Mouse (Mus musculus) lung, embryonic 16.5 days (tissue): Measurements from ENCODE around the gene Tenm3. TPM values are rescaled to one million over a fixed set of nuclear protein-coding genes. Genes with fewer than 3 reads are reported as not detected.
"Not testable (repeated sequence)": the region's sequence is repeated elsewhere in the genome, so short reads cannot be mapped to it uniquely, and the experiment has no call there.

Source experiments
- ATAC-seq: fragments of 200-750 bp; cut with Nextera tagmentation; 2 replicates; pipeline ENCODE4 v1.8.0; 2017; ENCODE audit warnings: low read depth, mild to moderate bottlenecking, moderate library complexity
- H3K27ac ChIP-seq: fragments of 300-500 bp; sonication (generic); 2 replicates; pipeline ENCODE4 v1.5.1; 2014; ENCODE audit warnings: mild to moderate bottlenecking, control low read depth, low read length
- H3K27me3 ChIP-seq: fragments of 300-500 bp; sonication (generic); 2 replicates; pipeline ENCODE4 v1.6.1; 2014; ENCODE audit warnings: low read depth, low read length, mixed read lengths; ENCODE audit not compliant: control insufficient read depth, insufficient read depth
- H3K36me3 ChIP-seq: fragments of 300-500 bp; sonication (generic); 2 replicates; pipeline ENCODE4 v1.6.1; 2014; ENCODE audit warnings: low read length; ENCODE audit not compliant: control insufficient read depth, insufficient read depth
- H3K4me1 ChIP-seq: fragments of 300-500 bp; sonication (generic); replicated peaks from 2 replicates; pipeline ENCODE4 v1.6.1; 2014; ENCODE audit warnings: low read length, mixed read lengths; ENCODE audit not compliant: control insufficient read depth, insufficient read depth
- H3K4me2 ChIP-seq: fragments of 300-500 bp; sonication (generic); 2 replicates; pipeline ENCODE4 v1.6.1; 2014; ENCODE audit warnings: low read depth, low read length, control low read depth
- H3K4me3 ChIP-seq: fragments of 300-500 bp; sonication (generic); 2 replicates; pipeline ENCODE4 v1.5.1; 2014; ENCODE audit warnings: mild to moderate bottlenecking, low read length, control low read depth
- H3K9ac ChIP-seq: fragments of 300-500 bp; sonication (generic); 2 replicates; pipeline ENCODE4 v1.6.1; 2014; ENCODE audit warnings: low read length, control low read depth
- H3K9me3 ChIP-seq: fragments of 300-500 bp; sonication (generic); 2 replicates; pipeline ENCODE4 v1.6.1; 2016; ENCODE audit warnings: low read length; ENCODE audit not compliant: control insufficient read depth
- WGBS: fragments of 180-500 bp; shearing (Covaris S2); extraction: QIAGEN DNeasy Blood & Tissue Kit; methylation state at CpG from one replicate; pipeline ENCODE4 v1.1.7; 2014; 5-methylcytosine and 5-hydroxymethylcytosine counted together
- polyA plus RNA-seq: library from polyadenylated mRNA; unstranded; fragments of >200 nt; fragmentation: Nextera tagmentation; extraction: Ambion mirVana; gene quantifications from 2 replicates; pipeline ENCODE4 v1.2.1, GENCODE M21; 2015

Gene Tenm3
- polyA plus RNA-seq, 1 experiment from 2014 or later: 4.1 TPM

DNA sequence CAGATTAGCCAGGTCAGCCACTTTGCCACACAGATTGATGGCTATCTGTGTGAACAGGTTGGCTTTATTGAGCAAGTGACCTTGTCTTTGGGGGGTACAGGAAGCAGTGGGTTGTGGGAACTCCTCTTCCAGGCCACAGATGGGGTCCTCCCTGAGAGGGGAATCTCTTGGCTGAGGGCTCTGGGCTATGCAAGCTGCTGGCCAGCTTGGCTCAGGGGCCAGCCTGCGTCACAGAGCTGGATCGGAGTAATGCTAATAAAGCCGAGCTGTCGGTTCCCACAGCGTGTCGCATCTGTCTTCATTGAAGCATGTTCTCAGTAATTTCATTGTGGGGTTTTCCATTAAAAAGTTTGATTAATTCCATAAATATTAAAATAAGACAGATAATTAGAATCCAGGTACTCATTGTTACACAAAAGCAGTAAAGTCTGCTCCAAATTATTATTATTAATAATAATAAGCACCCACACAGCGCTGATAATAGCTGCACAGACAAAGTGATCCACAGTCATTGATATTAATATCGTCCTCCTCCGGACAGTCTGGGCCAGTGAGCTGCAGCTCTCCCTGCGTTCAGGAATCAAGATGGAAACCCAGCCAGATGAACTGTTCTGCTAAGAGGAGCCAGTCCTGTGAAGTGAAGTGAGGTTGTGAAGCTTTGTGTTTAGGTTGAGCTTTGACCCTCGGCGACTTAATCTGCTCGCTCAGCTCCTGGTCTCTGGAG lies 639.5 kb downstream of the Tenm3 start:
- H3K4me3 ChIP-seq: no peak overlapping the region
- H3K4me2 ChIP-seq: no peak overlapping the region
- no peaks in the 10 kb centered on the region for H3K4me1 ChIP-seq
- H3K9ac ChIP-seq: no peak overlapping the region
- 75% methylated on average over 13 of the region's 13 CpGs for WGBS
- no peak overlapping the region for H3K27ac ChIP-seq
- H3K36me3 ChIP-seq: no peaks in the 10 kb centered on the region
- ATAC-seq: no peak
- H3K9me3 ChIP-seq: no peaks in the 10 kb centered on the region
- H3K27me3 ChIP-seq: no peaks in the 10 kb centered on the region

DNA sequence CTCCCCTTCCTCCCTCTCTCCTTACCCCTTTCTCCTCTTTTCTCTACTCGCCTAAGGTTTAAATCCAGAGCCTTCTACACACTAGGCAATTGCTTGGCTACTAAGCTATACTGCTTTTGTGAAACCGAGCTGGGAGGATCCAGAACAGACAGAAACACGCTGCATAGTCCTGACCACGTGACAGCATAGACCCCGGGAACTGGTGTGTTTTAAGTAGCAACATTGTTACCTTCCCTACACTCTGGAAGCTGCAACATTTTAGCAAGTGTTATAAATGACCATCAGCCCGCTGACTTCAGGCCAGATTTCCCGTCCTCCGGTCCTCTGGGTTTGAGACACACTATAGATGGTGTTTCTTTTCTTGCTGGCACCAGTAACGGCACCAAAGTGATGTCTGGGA lies 640.1 kb downstream of the Tenm3 start:
- H3K4me1 ChIP-seq: no peaks in the 10 kb centered on the region
- H3K9me3 ChIP-seq: no peaks in the 10 kb centered on the region
- no peaks in the 10 kb centered on the region for H3K36me3 ChIP-seq
- H3K9ac ChIP-seq: no peak overlapping the region
- no peak overlapping the region for H3K4me2 ChIP-seq
- H3K4me3 ChIP-seq: no peak overlapping the region
- H3K27me3 ChIP-seq: no peaks in the 10 kb centered on the region
- 70% methylated on average over 9 of the region's 9 CpGs for WGBS
- H3K27ac ChIP-seq: no peak overlapping the region
- ATAC-seq: no peak

DNA sequence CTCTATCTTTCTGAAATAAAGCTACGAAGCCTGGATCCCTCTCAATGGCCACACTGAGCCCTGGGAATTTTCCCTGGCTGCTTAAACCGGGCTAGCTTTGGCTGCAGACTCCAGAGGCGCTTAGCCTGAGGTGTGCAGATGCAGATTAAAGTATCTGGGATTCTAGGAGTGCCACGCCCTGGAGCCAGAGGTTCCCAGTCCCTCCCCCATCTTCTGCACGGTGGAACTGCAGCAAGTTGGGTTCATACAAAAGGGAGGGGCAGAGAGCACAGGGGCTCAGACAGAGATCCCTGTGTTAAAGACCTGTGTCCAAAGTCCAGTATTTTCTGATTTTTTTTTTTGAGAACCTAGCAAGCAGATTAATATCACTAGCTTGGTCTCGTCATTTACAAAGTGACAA lies 640.6 kb downstream of the Tenm3 start:
- Histone ChIP-seq H3K36me3 (no peaks in the 10 kb centered on the region), H3K4me2 (no peak overlapping the region), H3K27me3 (no peaks in the 10 kb centered on the region), H3K4me3 (no peak overlapping the region), H3K9ac (no peak overlapping the region), H3K9me3 (no peaks in the 10 kb centered on the region), H3K27ac (no peak overlapping the region), H3K4me1 (no peaks in the 10 kb centered on the region)
- no peak for ATAC-seq
- 55% methylated on average over 6 of the region's 6 CpGs for WGBS

DNA sequence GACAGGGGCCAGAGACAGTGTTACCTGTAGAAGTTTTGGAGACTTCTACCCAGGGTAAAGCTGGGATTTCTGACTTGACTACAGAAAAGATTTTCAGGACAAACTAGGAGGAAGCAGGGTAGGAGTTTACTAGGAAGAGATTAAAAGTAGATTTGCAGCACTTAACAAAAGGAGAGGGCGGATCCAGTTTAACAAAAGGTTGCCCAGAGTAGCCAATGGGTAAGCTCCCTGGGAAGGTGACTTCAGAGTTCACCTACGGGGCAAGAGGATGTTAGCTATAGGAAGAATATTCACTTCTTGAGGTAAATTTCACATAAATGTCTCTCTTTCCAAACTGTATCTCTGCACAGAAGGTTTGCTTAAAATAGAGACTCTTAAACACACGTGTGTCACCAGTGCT lies 641.1 kb downstream of the Tenm3 start:
- Histone ChIP-seq H3K36me3 (no peaks in the 10 kb centered on the region), H3K4me2 (no peak overlapping the region), H3K27me3 (no peaks in the 10 kb centered on the region), H3K4me1 (no peaks in the 10 kb centered on the region), H3K9ac (no peak overlapping the region), H3K27ac (no peak overlapping the region), H3K9me3 (no peaks in the 10 kb centered on the region), H3K4me3 (no peak overlapping the region)
- WGBS: 63% methylated on average over 3 of the region's 3 CpGs
- no peak for ATAC-seq

DNA sequence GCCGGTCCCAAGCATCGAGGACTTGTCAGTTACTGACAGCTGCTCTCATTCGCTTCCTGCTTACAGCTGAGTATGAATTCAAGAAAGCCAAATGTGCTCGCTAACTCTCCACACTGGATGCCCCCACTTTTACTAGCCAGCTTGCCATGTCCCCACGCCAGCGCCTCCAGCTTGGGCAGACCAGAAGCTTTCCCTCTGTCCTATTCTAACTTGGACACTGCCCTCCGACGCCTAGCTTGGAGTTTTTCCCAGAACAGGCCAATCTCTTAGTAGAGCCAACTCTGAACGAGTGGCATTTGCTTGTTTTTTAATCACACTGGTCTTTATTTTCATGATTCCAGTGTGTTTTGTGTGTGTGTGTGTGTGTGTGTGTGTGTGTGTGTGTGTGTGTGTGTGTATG lies 644.6 kb downstream of the Tenm3 start:
- Histone ChIP-seq H3K27ac (no peak overlapping the region), H3K4me1 (no peaks in the 10 kb centered on the region), H3K9me3 (no peaks in the 10 kb centered on the region), H3K4me3 (no peak overlapping the region), H3K36me3 (no peaks in the 10 kb centered on the region), H3K4me2 (no peak overlapping the region), H3K9ac (no peak overlapping the region), H3K27me3 (no peaks in the 10 kb centered on the region)
- WGBS: 85% methylated on average over 9 of the region's 9 CpGs
- no peak for ATAC-seq

DNA sequence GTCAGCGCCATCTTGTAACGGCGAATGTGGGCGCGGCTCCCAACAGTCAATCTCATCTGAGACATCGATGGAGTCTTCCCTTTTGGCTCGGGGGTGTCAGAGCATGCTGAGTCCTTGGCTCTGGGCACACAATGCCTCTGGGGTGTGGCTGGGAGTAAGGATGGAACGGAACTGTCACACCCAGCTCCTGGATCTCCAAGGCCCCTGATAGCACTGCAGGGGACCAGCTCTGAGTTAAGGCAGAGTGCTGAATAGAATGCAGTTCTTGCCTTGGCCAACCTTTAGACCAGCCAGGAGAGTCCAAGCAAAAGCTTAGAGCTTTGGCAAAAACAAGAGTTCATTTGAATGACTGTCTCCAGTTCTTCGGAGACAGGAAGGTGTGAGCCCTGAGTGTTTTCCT lies 647.8 kb downstream of the Tenm3 start:
- H3K4me3 ChIP-seq: no peak overlapping the region
- H3K27ac ChIP-seq: no peak overlapping the region
- no peak overlapping the region for H3K4me2 ChIP-seq
- no peak overlapping the region for H3K9ac ChIP-seq
- H3K4me1 ChIP-seq: no peaks in the 10 kb centered on the region
- no peaks in the 10 kb centered on the region for H3K36me3 ChIP-seq
- ATAC-seq: no peak
- no peaks in the 10 kb centered on the region for H3K9me3 ChIP-seq
- WGBS: 95% methylated on average over 9 of the region's 9 CpGs
- H3K27me3 ChIP-seq: no peaks in the 10 kb centered on the region

DNA sequence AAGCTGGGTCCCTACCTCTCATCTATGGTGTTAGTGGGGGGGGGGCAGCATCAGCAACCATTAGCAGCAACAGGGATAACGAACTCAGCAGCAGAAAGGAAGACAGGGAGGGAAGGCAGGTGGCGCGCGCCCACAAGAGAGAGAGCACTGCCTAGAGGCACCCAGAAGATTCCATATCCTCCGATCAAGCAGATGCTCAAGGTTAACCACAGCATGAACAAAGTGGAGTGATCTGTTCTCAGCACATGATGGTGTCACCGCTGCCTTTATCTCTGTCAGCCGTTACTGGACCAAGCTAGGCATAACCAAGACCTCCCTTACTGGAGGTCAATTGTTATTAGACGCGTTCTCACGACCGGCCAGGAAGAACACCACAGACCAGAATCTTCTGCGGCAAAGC lies 655.2 kb downstream of the Tenm3 start:
- Histone ChIP-seq H3K36me3 (no peaks in the 10 kb centered on the region), H3K27me3 (no peaks in the 10 kb centered on the region), H3K4me3 (no peak overlapping the region), H3K9ac (no peak overlapping the region), H3K4me1 (no peaks in the 10 kb centered on the region), H3K9me3 (no peaks in the 10 kb centered on the region), H3K27ac (no peak overlapping the region), H3K4me2 (no peak overlapping the region)
- 97% methylated on average over 12 of the region's 12 CpGs for WGBS
- no peak for ATAC-seq

DNA sequence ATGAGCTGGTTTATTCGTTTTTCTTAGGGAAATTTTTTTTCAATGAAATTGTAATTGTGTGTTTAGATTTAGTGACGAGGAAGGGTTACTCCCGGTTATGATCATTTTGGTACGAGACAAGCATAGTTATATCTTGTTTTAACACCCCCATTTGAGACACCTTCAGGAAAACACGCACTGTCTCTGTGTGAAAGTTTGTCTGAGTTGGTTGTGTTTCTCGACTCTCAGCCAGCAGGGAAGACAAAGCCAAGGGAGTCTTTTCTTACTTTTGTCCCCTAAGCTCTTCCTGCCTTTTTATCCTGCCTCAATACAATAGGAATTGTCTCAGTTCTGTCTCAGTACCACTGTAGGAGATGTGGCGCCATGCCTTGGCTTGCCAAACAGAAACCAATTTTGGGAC lies 660.0 kb downstream of the Tenm3 start:
- Histone ChIP-seq H3K27ac (no peak overlapping the region), H3K9ac (no peak overlapping the region), H3K4me3 (no peak overlapping the region), H3K9me3 (0 out of 2 replicates have a peak, but pooled peaks cover 4% of the 10 kb centered on the region), H3K27me3 (no peaks in the 10 kb centered on the region), H3K36me3 (no peaks in the 10 kb centered on the region), H3K4me1 (no peaks in the 10 kb centered on the region), H3K4me2 (no peak overlapping the region)
- no peak for ATAC-seq
- 76% methylated on average over 7 of the region's 7 CpGs for WGBS

DNA sequence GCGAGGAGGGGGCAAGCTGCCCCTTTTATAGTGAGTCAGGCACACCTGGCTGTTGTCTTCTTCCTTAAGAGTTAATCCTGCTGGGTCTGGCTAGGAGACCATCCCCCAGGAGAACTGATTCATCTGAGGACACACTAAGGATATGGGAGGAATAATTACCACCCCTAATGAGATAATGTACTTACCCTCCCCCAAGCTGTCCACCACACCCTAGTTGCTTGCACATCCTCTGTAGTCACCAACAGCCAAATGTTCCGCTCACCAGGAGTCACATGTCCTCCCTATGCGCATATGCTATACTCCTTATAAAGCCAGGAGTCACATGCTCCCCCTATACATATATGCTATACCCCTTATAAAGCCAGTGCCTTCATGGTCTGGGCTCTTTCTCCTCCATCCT lies 662.8 kb downstream of the Tenm3 start:
- WGBS: 93% methylated on average over 3 of the region's 3 CpGs
- Histone ChIP-seq H3K27me3 (no peaks in the 10 kb centered on the region), H3K27ac (no peak overlapping the region), H3K9ac (no peak overlapping the region), H3K4me3 (no peak overlapping the region), H3K4me1 (no peaks in the 10 kb centered on the region), H3K9me3 (0 out of 2 replicates have a peak, but pooled peaks cover 4% of the 10 kb centered on the region), H3K36me3 (no peaks in the 10 kb centered on the region), H3K4me2 (no peak overlapping the region)
- ATAC-seq: no peak

DNA sequence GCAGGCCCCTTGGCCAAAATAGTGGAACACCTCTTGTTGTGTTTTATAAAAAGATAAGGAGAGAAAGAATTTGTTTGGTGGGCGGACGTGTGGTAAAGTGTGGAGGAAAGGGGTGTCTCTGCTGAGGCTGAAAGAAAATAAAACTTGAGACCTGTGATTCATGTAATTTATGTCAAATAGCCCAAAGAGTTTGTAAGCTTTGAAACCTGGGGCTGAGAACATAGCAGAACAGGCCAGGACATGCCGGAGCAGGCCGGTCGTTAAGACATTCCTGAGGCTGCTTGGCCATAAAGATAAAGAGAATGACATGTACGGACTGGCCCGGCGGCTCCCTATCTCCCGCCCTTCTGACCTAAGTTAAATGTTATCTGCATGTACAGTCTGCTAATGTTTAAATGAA lies 663.6 kb downstream of the Tenm3 start:
- not testable (repeated sequence) for H3K27me3 ChIP-seq, H3K4me2 ChIP-seq, H3K4me3 ChIP-seq, ATAC-seq, H3K27ac ChIP-seq, H3K4me1 ChIP-seq, H3K36me3 ChIP-seq, H3K9ac ChIP-seq, H3K9me3 ChIP-seq
- 80% methylated on average over 9 of the region's 9 CpGs for WGBS
